Mouse (Mus musculus) liver, adult 2 months (tissue): Measurements from ENCODE around the gene Ddx6. TPM values are rescaled to one million over a fixed set of nuclear protein-coding genes. Genes with fewer than 3 reads are reported as not detected.
"Not testable (repeated sequence)": the region's sequence is repeated elsewhere in the genome, so short reads cannot be mapped to it uniquely, and the experiment has no call there.

Source experiments
- DNase-seq: peaks from one replicate; pipeline ENCODE4 v3.0.0-alpha.2; 2011; ENCODE audit warnings: low read depth, low spot score; ENCODE audit errors: extremely low read depth
- H3K27ac ChIP-seq: fragments of 200-500 bp; replicated peaks from 2 replicates; pipeline ENCODE4 v1.5.1; 2012; ENCODE audit warnings: low read depth, mild to moderate bottlenecking, control low read depth, inconsistent platforms, low read length; ENCODE audit not compliant: insufficient read depth
- H3K27me3 ChIP-seq: fragments of 200-500 bp; 2 replicates; pipeline ENCODE4 v1.6.1; 2012; ENCODE audit warnings: mild to moderate bottlenecking, moderate library complexity, low read length, inconsistent platforms; ENCODE audit not compliant: control insufficient read depth, insufficient read depth
- H3K36me3 ChIP-seq: fragments of 200-500 bp; 2 replicates; pipeline ENCODE4 v1.6.1; 2012; ENCODE audit warnings: low read length, inconsistent platforms; ENCODE audit not compliant: control insufficient read depth, insufficient read depth
- H3K4me1 ChIP-seq: fragments of 200-500 bp; 2 replicates; pipeline ENCODE4 v1.6.1; 2011; ENCODE audit warnings: low read length; ENCODE audit not compliant: control insufficient read depth, insufficient read depth
- H3K4me3 ChIP-seq: fragments of 200-500 bp; 2 replicates; pipeline ENCODE4 v1.5.1; 2011; ENCODE audit warnings: low read depth, mild to moderate bottlenecking, control low read depth, low read length, moderate library complexity; ENCODE audit not compliant: insufficient read depth
- H3K79me2 ChIP-seq: fragments of 200-500 bp; 2 replicates; pipeline ENCODE4 v1.6.1; 2012; ENCODE audit warnings: inconsistent platforms, mild to moderate bottlenecking, low read length, moderate library complexity; ENCODE audit not compliant: control insufficient read depth, insufficient read depth
- H3K9ac ChIP-seq: fragments of 200-500 bp; 2 replicates; pipeline ENCODE4 v1.6.1; 2012; ENCODE audit warnings: low read depth, mild to moderate bottlenecking, control low read depth, inconsistent platforms, low read length
- CTCF ChIP-seq: fragments of 200-500 bp; IDR thresholded peaks from 2 replicates; pipeline ENCODE4 v1.5.1; 2011; ENCODE audit warnings: low read depth, low read length, control low read depth
- POLR2A ChIP-seq: fragments of 200-500 bp; IDR thresholded peaks from 2 replicates; pipeline ENCODE4 v1.6.1; 2011; ENCODE audit warnings: low read length, control low read depth; ENCODE audit not compliant: insufficient read depth; ENCODE audit errors: extremely low read depth
- WGBS: fragments of 180-500 bp; shearing (Covaris S2); methylation state at CpG from one replicate; pipeline ENCODE4 v1.1.7; 2018; 5-methylcytosine and 5-hydroxymethylcytosine counted together
- polyA plus RNA-seq: library from polyadenylated mRNA; depleted of rRNA; stranded (reverse); fragments of >200 nt; gene quantifications from 2 replicates; pipeline ENCODE4 v1.2.3, GENCODE M21; 2012
- total RNA-seq: library from RNA; depleted of rRNA; stranded (reverse); fragments of >200 nt; gene quantifications from 2 replicates; pipeline ENCODE4 v1.2.3, GENCODE M21; 2014

Gene Ddx6
- total and polyA plus RNA-seq, 2 experiments, result 8.8 to 58.7 TPM

- no peaks in the 10 kb centered on the region for H3K79me2 ChIP-seq
- H3K27ac ChIP-seq, result peak overlapping the region; percentile 45; the same call in 1 of the 2 replicates
- H3K9ac ChIP-seq, result no peak overlapping the region
- no peaks in the 10 kb centered on the region for H3K27me3 ChIP-seq
- H3K4me1 ChIP-seq, result no peaks in the 10 kb centered on the region
- no peaks in the 10 kb centered on the region for H3K36me3 ChIP-seq
- TF ChIP-seq POLR2A (no peak), CTCF (no peak)
- no peak overlapping the region for H3K4me3 ChIP-seq
- no peak for DNase-seq
- 63% methylated on average over 7 of the region's 7 CpGs for WGBS
These were observed 36.6 kb upstream of the Ddx6 start for GRCm38 (mm10) chr9:44568083-44568455.

GRCm38 (mm10) chr9:44570939-44571382 is 33.7 kb upstream of the Ddx6 start:
- WGBS, result 88% methylated on average over 12 of the region's 12 CpGs
- H3K9ac ChIP-seq, result no peak overlapping the region
- no peaks in the 10 kb centered on the region for H3K4me1 ChIP-seq
- DNase-seq, result peak; percentile 18
- no peak overlapping the region for H3K4me3 ChIP-seq
- H3K79me2 ChIP-seq, result no peaks in the 10 kb centered on the region
- H3K36me3 ChIP-seq, result no peaks in the 10 kb centered on the region
- TF ChIP-seq POLR2A (no peak), CTCF (no peak)
- no peak overlapping the region for H3K27ac ChIP-seq
- no peaks in the 10 kb centered on the region for H3K27me3 ChIP-seq

GRCm38 (mm10) chr9:44573306-44573705 is 31.4 kb upstream of the Ddx6 start:
- H3K9ac ChIP-seq, result no peak overlapping the region
- no peak for DNase-seq
- TF ChIP-seq CTCF, result no peak
- TF ChIP-seq POLR2A, result no peak
- no peak overlapping the region for H3K27ac ChIP-seq
- no peak overlapping the region for H3K4me3 ChIP-seq
- 84% methylated on average over 4 of the region's 4 CpGs for WGBS
- no peaks in the 10 kb centered on the region for H3K79me2 ChIP-seq
- no peaks in the 10 kb centered on the region for H3K36me3 ChIP-seq
- H3K4me1 ChIP-seq, result no peaks in the 10 kb centered on the region
- H3K27me3 ChIP-seq, result no peaks in the 10 kb centered on the region

GRCm38 (mm10) chr9:44575095-44575494 is 29.6 kb upstream of the Ddx6 start:
- Histone ChIP-seq H3K4me1 (no peaks in the 10 kb centered on the region), H3K27ac (no peak overlapping the region), H3K36me3 (no peaks in the 10 kb centered on the region), H3K27me3 (no peaks in the 10 kb centered on the region), H3K79me2 (no peaks in the 10 kb centered on the region), H3K4me3 (no peak overlapping the region), H3K9ac (no peak overlapping the region)
- DNase-seq, result no peak
- WGBS, result 96% methylated on average over 2 of the region's 2 CpGs
- no peak for TF ChIP-seq POLR2A
- TF ChIP-seq CTCF, result no peak

GRCm38 (mm10) chr9:44576046-44576445 is 28.6 kb upstream of the Ddx6 start:
- 90% methylated on average over 7 of the region's 7 CpGs for WGBS
- DNase-seq, H3K9ac ChIP-seq, H3K79me2 ChIP-seq, H3K4me3 ChIP-seq, H3K27me3 ChIP-seq, H3K36me3 ChIP-seq, H3K27ac ChIP-seq, H3K4me1 ChIP-seq: not testable (repeated sequence)

DNA sequence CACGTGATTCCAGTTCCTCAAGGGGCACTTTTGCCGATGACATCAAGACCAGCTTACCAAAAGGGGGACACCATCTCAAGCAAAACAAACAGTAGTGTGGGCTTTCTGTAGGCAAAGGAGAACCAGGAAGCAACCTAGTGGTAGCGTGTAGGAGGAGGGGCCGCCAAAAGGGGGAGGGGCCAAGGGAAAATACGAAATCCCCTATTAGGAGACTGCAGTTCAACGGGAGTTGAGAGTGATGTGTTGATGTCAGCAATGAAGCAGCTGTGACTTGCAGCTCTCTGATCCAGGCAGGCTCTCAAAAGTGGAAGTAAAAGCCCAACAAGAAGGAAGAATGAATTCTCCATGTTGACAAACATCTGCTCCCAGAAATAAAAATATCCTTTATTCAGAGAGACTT is 25.3 kb upstream of the Ddx6 start:
- DNase-seq, result peak; percentile 28
- Histone ChIP-seq H3K4me3 (no peak overlapping the region), H3K9ac (no peak overlapping the region), H3K27ac (no peak overlapping the region; the same call in 1 of the 2 replicates), H3K4me1 (no peaks in the 10 kb centered on the region), H3K79me2 (no peaks in the 10 kb centered on the region), H3K36me3 (no peaks in the 10 kb centered on the region), H3K27me3 (no peaks in the 10 kb centered on the region)
- 41% methylated on average over 6 of the region's 6 CpGs for WGBS
- TF ChIP-seq POLR2A (no peak), CTCF (no peak)
